Mouse (Mus musculus) hindbrain, embryonic 13.5 days (tissue): Measurements from ENCODE around the gene Hck. TPM values are rescaled to one million over a fixed set of nuclear protein-coding genes. Genes with fewer than 3 reads are reported as not detected.
A peak's percentile ranks its signal among the peaks of the same experiment; 100 is the strongest.

Experiments
- ATAC-seq: fragments of 200-750 bp; cut with Nextera tagmentation; 2 replicates; pipeline ENCODE4 v1.8.0; 2017; ENCODE audit warnings: moderate TSS enrichment; ENCODE audit not compliant: low FRiP score
- H3K27ac ChIP-seq: fragments of 300-500 bp; sonication (generic); 2 replicates; pipeline ENCODE4 v1.5.1; 2015; ENCODE audit warnings: inconsistent platforms, mild to moderate bottlenecking, moderate library complexity
- H3K27me3 ChIP-seq: fragments of 300-500 bp; sonication (generic); 2 replicates; pipeline ENCODE4 v1.6.1; 2015; ENCODE audit warnings: mild to moderate bottlenecking, inconsistent platforms
- H3K36me3 ChIP-seq: fragments of 300-500 bp; sonication (generic); 2 replicates; pipeline ENCODE4 v1.6.1; 2015; ENCODE audit warnings: mild to moderate bottlenecking, inconsistent platforms
- H3K4me1 ChIP-seq: fragments of 300-500 bp; sonication (generic); replicated peaks from 2 replicates; pipeline ENCODE4 v1.6.1; 2015; ENCODE audit warnings: inconsistent platforms
- H3K4me2 ChIP-seq: fragments of 300-500 bp; sonication (generic); 2 replicates; pipeline ENCODE4 v1.6.1; 2015; ENCODE audit warnings: inconsistent platforms, mild to moderate bottlenecking, moderate library complexity
- H3K4me3 ChIP-seq: fragments of 300-500 bp; sonication (generic); 2 replicates; pipeline ENCODE4 v1.5.1; 2015; ENCODE audit warnings: mild to moderate bottlenecking, inconsistent platforms
- H3K9ac ChIP-seq: fragments of 300-500 bp; sonication (generic); 2 replicates; pipeline ENCODE4 v1.6.1; 2015; ENCODE audit warnings: mild to moderate bottlenecking, inconsistent platforms
- H3K9me3 ChIP-seq: fragments of 300-500 bp; sonication (generic); 2 replicates; pipeline ENCODE4 v1.6.1; 2016; ENCODE audit warnings: inconsistent platforms
- WGBS: fragments of 180-500 bp; shearing (Covaris S2); methylation state at CpG from one replicate; pipeline ENCODE4 v1.1.7; 2015; 5-methylcytosine and 5-hydroxymethylcytosine counted together
- polyA plus RNA-seq: library from polyadenylated mRNA; unstranded; fragments of >200 nt; fragmentation: Nextera tagmentation; extraction: Ambion mirVana; gene quantifications from 2 replicates; pipeline ENCODE4 v1.2.1, GENCODE M21; 2015

The Hck gene
- polyA plus RNA-seq, 1 experiment from 2014 or later = 2.2 TPM

GRCm38 (mm10) chr2:153161684-153162080 lies 53.4 kb downstream of the Hck start:
- Histone ChIP-seq H3K9ac (peak overlapping the region; percentile 92), H3K27me3 (no peaks in the 10 kb centered on the region), H3K9me3 (no peaks in the 10 kb centered on the region), H3K4me1 (peaks cover 20% of the 10 kb centered on the region), H3K36me3 (no peaks in the 10 kb centered on the region), H3K4me2 (peak overlapping the region; percentile 97), H3K4me3 (peak overlapping the region; percentile 88), H3K27ac (peak overlapping the region; percentile 95)
- under 1% methylated on average over 16 of the region's 16 CpGs for WGBS
- peak; percentile 62 for ATAC-seq

GRCm38 (mm10) chr2:153167136-153167535 lies 58.9 kb downstream of the Hck start:
- H3K36me3 ChIP-seq = no peaks in the 10 kb centered on the region
- no peaks in the 10 kb centered on the region for H3K27me3 ChIP-seq
- no peaks in the 10 kb centered on the region for H3K9me3 ChIP-seq
- WGBS = 58% methylated on average over 6 of the region's 6 CpGs
- no peak overlapping the region for H3K4me3 ChIP-seq
- H3K4me1 ChIP-seq = peaks cover 31% of the 10 kb centered on the region
- H3K4me2 ChIP-seq = no peak overlapping the region
- H3K9ac ChIP-seq = no peak overlapping the region
- ATAC-seq = no peak
- no peak overlapping the region for H3K27ac ChIP-seq

GRCm38 (mm10) chr2:153168134-153168820 lies 60.0 kb downstream of the Hck start:
- Histone ChIP-seq H3K9me3 (no peaks in the 10 kb centered on the region), H3K4me1 (peaks cover 19% of the 10 kb centered on the region), H3K27ac (no peak overlapping the region), H3K4me2 (no peak overlapping the region), H3K4me3 (no peak overlapping the region), H3K27me3 (no peaks in the 10 kb centered on the region), H3K9ac (no peak overlapping the region), H3K36me3 (no peaks in the 10 kb centered on the region)
- WGBS = 22% methylated on average over 2 of the region's 2 CpGs
- ATAC-seq = no peak

GRCm38 (mm10) chr2:153170490-153171224 lies 62.4 kb downstream of the Hck start:
- H3K27me3 ChIP-seq = no peaks in the 10 kb centered on the region
- no peak overlapping the region for H3K4me3 ChIP-seq
- 0 out of 2 replicates have a peak, but pooled peaks cover 2% of the 10 kb centered on the region for H3K36me3 ChIP-seq
- H3K9me3 ChIP-seq = no peaks in the 10 kb centered on the region
- no peak overlapping the region for H3K4me2 ChIP-seq
- H3K27ac ChIP-seq = no peak overlapping the region
- H3K4me1 ChIP-seq = peaks cover 18% of the 10 kb centered on the region
- no peak for ATAC-seq
- H3K9ac ChIP-seq = no peak overlapping the region
- 94% methylated on average over 9 of the region's 9 CpGs for WGBS

- ATAC-seq = no peak
- H3K4me3 ChIP-seq = no peak overlapping the region
- H3K4me1 ChIP-seq = peaks cover 15% of the 10 kb centered on the region
- WGBS = 92% methylated on average over 5 of the region's 5 CpGs
- H3K9ac ChIP-seq = no peak overlapping the region
- no peak overlapping the region for H3K4me2 ChIP-seq
- no peaks in the 10 kb centered on the region for H3K27me3 ChIP-seq
- 0 out of 2 replicates have a peak, but pooled peaks cover 2% of the 10 kb centered on the region for H3K36me3 ChIP-seq
- H3K9me3 ChIP-seq = no peaks in the 10 kb centered on the region
- H3K27ac ChIP-seq = no peak overlapping the region
Observed at GRCm38 (mm10) chr2:153171966-153172365, 63.7 kb downstream of the Hck start.

GRCm38 (mm10) chr2:153175995-153176570 lies 67.8 kb downstream of the Hck start:
- no peaks in the 10 kb centered on the region for H3K4me1 ChIP-seq
- no peak overlapping the region for H3K9ac ChIP-seq
- no peak overlapping the region for H3K4me3 ChIP-seq
- WGBS = 77% methylated on average over 8 of the region's 8 CpGs
- peaks cover 23% of the 10 kb centered on the region for H3K36me3 ChIP-seq
- no peak for ATAC-seq
- no peaks in the 10 kb centered on the region for H3K27me3 ChIP-seq
- H3K9me3 ChIP-seq = no peaks in the 10 kb centered on the region
- H3K27ac ChIP-seq = no peak overlapping the region
- H3K4me2 ChIP-seq = no peak overlapping the region

- ATAC-seq = no peak
- no peaks in the 10 kb centered on the region for H3K9me3 ChIP-seq
- no peak overlapping the region for H3K4me2 ChIP-seq
- H3K27ac ChIP-seq = no peak overlapping the region
- H3K27me3 ChIP-seq = no peaks in the 10 kb centered on the region
- H3K9ac ChIP-seq = no peak overlapping the region
- H3K4me1 ChIP-seq = no peaks in the 10 kb centered on the region
- H3K4me3 ChIP-seq = no peak overlapping the region
- WGBS = 93% methylated on average over 3 of the region's 3 CpGs
- peaks cover 32% of the 10 kb centered on the region for H3K36me3 ChIP-seq
Observed at GRCm38 (mm10) chr2:153177188-153177587, 68.9 kb downstream of the Hck start.

GRCm38 (mm10) chr2:153179126-153179860 lies 71.0 kb downstream of the Hck start:
- Histone ChIP-seq H3K27ac (no peak overlapping the region), H3K9me3 (no peaks in the 10 kb centered on the region), H3K4me3 (no peak overlapping the region), H3K27me3 (no peaks in the 10 kb centered on the region), H3K4me2 (no peak overlapping the region), H3K9ac (no peak overlapping the region), H3K4me1 (no peaks in the 10 kb centered on the region), H3K36me3 (peaks cover 53% of the 10 kb centered on the region)
- no peak for ATAC-seq
- WGBS = 85% methylated on average over 10 of the region's 10 CpGs

GRCm38 (mm10) chr2:153179961-153180360 lies 71.7 kb downstream of the Hck start:
- Histone ChIP-seq H3K9me3 (no peaks in the 10 kb centered on the region), H3K27me3 (no peaks in the 10 kb centered on the region), H3K9ac (no peak overlapping the region), H3K27ac (no peak overlapping the region), H3K4me1 (no peaks in the 10 kb centered on the region), H3K4me3 (no peak overlapping the region), H3K36me3 (peaks cover 58% of the 10 kb centered on the region), H3K4me2 (no peak overlapping the region)
- no peak for ATAC-seq
- 86% methylated on average over 3 of the region's 3 CpGs for WGBS

- Histone ChIP-seq H3K36me3 (peaks cover 99% of the 10 kb centered on the region), H3K27ac (no peak overlapping the region), H3K4me3 (no peak overlapping the region), H3K27me3 (no peaks in the 10 kb centered on the region), H3K4me2 (no peak overlapping the region), H3K9ac (no peak overlapping the region), H3K4me1 (no peaks in the 10 kb centered on the region), H3K9me3 (no peaks in the 10 kb centered on the region)
- 79% methylated on average over 2 of the region's 2 CpGs for WGBS
- ATAC-seq = no peak
Observed at GRCm38 (mm10) chr2:153186176-153186591, 77.9 kb downstream of the Hck start.

- Histone ChIP-seq H3K4me3 (no peak overlapping the region), H3K27me3 (no peaks in the 10 kb centered on the region), H3K36me3 (peaks cover 99% of the 10 kb centered on the region), H3K4me1 (no peaks in the 10 kb centered on the region), H3K27ac (no peak overlapping the region), H3K9ac (no peak overlapping the region), H3K4me2 (no peak overlapping the region), H3K9me3 (no peaks in the 10 kb centered on the region)
- no peak for ATAC-seq
- 86% methylated on average over 2 of the region's 2 CpGs for WGBS
Observed at GRCm38 (mm10) chr2:153187848-153188247, 79.6 kb downstream of the Hck start.

GRCm38 (mm10) chr2:153191242-153191641 lies 83.0 kb downstream of the Hck start:
- no peak for ATAC-seq

More at GRCm38 (mm10) chr2:153191242-153191641, 83.0 kb downstream of the Hck start:
- 85% methylated on average over 2 of the region's 2 CpGs for WGBS
- no peaks in the 10 kb centered on the region for H3K4me1 ChIP-seq
- peaks cover 92% of the 10 kb centered on the region for H3K36me3 ChIP-seq
- no peaks in the 10 kb centered on the region for H3K9me3 ChIP-seq
- no peak overlapping the region for H3K4me2 ChIP-seq
- no peak overlapping the region for H3K4me3 ChIP-seq
- no peak overlapping the region for H3K9ac ChIP-seq
- no peak overlapping the region for H3K27ac ChIP-seq
- no peaks in the 10 kb centered on the region for H3K27me3 ChIP-seq
